Mouse (Mus musculus) ovary, postnatal 36 days (tissue): ENCODE measurements around the gene Hbs1l.

ENCODE experiments used
- DNase-seq: peaks from one replicate; pipeline ENCODE4 v3.0.0; 2022; ENCODE audit warnings: low spot score, mixed read lengths

The Hbs1l gene

DNA sequence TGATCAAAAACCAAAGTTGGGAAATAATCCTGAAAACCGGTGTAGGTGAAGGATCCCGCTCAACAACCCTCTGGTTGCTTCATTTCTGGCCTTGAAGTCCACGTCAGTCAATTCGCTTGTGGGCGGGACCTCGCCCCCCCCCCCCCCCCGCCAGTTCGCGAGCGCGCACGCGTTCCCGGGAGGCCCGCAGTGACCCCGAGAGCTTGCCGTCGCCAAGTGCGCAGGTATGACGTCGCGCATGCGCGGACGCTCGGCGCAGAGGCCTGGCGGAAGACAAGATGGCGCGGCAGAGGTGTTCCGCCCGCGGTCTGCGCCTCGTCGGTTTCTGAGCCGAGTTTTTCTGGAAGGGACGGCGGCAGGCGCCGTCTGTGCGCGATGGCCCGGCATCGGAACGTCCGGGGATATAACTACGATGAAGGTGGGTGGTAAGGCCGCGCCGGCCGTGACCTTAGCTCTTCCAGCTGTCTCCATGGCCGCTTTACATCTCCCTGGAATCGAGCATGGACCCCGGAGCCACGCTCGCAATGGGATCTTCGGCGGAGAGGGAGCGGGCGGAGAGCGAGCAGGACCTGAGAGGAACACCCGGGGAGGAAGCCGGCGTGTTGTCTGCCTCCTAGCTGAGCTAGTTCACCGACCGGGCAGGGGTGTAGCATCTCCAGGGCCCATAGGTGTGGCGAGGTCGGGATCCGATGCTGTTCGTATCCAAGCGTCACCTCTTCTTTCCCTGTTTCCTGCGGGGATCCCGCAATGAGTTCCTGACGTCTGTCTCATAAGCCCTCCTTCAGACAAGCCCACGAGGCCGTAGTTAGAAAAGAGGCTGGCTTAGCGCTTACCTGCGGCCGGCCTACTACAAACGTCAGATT is at the start of gene Hbs1l:
Gene Hbs1l (plus strand): TSS at position 221 of the 863 bp plus-strand sequence.
- DNase-seq = peak; percentile 91

DNA sequence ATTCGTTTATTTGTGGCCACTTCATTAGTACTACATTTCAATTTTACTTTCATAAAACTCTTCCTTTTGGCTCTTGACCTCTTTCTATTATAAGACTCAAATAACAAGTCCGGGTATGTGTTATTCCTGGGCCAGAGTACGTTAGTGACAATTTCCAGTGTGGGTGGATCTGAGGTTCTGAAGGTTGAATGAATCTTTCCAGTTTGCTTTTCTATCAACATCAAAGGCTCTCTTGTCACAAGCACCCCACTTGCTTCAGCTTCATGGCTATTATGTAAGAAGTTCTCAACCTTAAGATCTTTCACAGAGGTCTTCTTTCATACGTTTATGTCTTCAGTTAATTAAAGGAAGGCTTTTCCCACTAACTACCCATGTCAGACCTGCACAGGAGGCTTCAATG is 47.2 kb upstream of the Hbs1l start:
- no peak for DNase-seq

- DNase-seq = no peak
These were observed 43.8 kb upstream of the Hbs1l start for GRCm38 (mm10) chr10:21251881-21252534.

DNA sequence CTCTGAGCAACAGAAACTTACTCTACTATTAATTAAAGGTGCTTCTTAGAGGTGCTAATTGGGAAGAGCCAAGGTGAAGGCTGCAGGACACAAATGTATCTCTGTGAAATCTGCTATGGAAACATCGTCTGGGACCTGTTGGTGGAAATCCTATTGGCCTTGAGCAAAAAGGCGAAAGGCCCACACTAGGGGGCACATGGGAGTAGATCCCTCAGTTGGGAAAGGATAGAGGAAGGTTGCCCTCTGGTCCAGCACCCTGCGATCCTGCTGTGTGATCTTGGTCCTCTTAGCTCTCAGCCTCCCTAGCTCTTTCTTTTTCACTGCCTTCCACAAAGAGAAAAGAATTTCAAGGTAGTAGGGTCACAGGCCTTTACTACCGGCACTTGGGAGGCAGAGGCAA is 43.0 kb upstream of the Hbs1l start:
- no peak for DNase-seq

- DNase-seq = no peak
These were observed 41.3 kb upstream of the Hbs1l start for GRCm38 (mm10) chr10:21254266-21255140.

DNA sequence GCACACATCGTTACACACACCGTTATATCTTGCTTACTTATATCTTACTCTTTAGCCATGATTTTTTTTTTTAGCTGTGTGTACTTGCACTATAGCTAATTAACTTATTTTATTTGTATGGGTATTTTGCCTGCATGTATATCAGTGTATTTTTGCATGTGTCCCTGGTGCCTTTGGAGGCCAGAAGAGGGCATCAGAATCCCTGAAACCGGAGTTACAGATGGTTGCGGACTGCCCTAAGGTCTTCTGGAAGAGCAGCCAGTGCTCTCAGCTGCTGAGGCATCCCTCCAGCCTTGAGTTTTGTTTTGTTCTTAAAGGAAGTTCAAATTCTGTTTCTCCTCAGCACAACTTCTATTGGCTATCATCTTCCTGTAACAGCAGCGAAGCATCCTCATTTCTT is 38.5 kb upstream of the Hbs1l start:
- no peak for DNase-seq

- no peak for DNase-seq
These were observed 36.1 kb upstream of the Hbs1l start for GRCm38 (mm10) chr10:21259649-21260048.

DNA sequence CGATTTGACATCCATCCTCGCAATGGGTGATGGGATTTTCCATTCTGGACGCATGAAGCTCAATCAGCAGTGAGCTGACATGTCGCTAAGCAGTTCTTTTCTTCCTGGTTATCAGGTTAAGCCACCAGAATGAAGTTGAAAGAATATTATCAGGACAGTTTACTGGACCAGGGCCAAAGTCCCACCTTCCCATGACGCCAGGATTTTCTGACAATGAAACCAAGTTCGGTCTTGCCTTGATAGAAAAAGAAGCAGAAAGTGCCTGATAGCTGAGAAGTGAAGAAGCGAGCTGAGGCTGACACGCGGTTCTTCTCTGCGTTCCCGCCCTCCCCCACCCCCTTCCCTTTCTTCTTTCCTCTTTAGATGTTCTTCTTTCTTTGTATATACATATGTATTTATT is 30.6 kb upstream of the Hbs1l start:
- DNase-seq = no peak

DNA sequence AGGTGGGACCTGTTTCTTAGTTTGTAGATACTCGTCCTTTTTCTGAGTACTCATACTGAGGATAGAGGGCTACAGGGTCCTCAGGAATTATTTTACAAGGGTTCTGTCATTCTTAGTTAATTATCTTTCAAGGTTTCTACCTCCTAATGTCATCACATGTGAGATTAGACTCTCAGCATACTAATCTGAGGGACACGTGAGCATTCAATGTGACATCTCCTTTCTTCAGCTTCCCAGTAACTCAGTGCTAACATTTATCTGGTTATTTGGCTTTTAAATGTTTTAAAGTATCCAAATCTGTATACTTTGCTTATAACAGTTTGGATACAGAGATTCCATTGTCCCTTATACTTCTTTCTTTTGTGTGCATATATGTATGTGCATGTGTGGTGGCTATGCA is 28.3 kb upstream of the Hbs1l start:
- no peak for DNase-seq

DNA sequence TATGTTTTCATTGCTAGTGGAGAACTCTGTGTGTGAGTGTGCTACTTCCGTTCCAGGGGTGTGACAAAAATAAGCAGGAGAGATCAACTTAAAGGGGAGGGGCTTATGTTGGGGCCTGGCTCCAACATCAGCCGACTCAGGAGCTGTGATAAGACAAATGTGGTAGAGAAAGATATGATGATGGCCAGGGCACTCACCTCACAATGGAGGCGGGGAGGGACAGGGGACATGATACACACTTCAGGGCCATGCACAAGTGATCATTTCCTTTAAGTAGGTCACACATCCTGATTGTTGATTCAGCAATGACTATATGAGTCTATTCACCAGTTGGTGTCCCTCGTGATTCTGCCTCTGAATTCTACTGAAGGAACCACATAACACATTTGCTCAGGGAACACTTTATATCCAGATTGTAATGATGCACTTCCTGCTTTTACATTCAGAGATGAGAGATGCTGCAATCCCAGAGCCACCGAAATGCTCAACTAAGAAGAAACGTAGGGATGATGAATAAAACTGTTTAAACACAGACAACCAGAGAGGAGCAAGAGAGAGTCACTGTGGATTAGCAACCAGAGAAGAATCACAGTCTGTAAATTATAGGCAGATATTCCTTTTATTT is 26.9 kb upstream of the Hbs1l start:
- DNase-seq = no peak

DNA sequence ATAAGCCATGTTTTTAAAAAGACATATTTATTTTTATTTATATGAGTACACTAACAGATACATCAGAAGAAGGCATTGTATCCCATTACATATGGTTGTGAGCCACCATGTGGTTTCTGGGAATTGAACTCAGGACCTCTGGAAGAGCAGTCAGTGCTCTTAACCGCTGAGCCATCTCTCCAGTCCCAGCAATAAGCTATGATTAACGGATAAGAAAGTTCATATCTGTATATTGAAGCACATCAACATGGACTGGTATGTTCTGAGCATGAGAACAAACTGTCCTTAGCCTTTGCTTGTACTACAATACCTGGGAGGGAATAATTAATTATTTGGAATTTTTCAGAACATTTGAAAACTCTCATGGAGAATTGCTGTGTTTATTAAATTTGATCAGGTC is 25.9 kb upstream of the Hbs1l start:
- no peak for DNase-seq

GRCm38 (mm10) chr10:21270905-21271304 is 24.9 kb upstream of the Hbs1l start:
- no peak for DNase-seq

GRCm38 (mm10) chr10:21271310-21271709 is 24.5 kb upstream of the Hbs1l start:
- DNase-seq = no peak

DNA sequence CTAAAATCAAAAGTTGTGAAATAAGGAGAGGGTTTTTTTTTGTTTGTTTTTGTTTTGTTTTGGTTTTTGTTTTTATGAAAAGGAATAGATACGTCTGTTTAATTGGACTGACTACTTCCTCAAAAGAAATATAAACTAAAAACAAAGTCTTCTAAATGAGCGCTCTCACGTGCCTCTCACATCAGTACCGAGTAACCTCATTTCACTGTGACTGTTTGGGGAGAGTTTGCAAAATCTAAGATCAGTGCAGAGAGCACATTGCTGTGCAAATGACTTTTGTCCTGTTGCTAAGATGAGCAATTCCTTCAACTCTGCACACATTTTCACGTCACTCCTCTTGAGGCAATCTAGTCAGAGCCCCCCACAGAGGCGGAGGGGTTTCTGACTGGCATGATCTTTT is 24.0 kb upstream of the Hbs1l start:
- no peak for DNase-seq

GRCm38 (mm10) chr10:21287243-21288127 is 8.3 kb upstream of the Hbs1l start:
- DNase-seq = no peak

GRCm38 (mm10) chr10:21291228-21291627 is 4.6 kb upstream of the Hbs1l start:
- no peak for DNase-seq

DNA sequence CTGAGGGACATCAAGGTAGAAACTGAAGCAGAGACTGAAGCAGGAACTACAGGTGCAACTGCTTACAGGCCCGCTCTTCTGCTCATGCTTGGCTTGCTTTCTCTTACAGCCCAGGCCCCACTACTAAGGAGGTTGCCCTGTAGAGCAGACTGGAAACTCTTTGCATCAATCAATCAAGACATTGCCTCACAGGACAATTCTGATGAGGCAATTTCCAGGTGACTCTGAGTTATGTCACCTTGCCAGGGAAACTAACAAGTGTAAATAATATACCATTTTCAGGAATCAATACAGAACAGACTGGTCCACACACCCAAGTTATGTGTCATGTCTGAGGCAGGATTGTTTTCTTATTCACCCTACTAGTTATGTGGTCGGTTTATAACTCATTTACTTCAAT is 1.6 kb upstream of the Hbs1l start:
- DNase-seq = no peak

GRCm38 (mm10) chr10:21295397-21295758 is 401 bp upstream of the Hbs1l start:
- DNase-seq = no peak

- no peak for DNase-seq
These were observed 3.2 kb downstream of the Hbs1l start for GRCm38 (mm10) chr10:21298972-21299371.

GRCm38 (mm10) chr10:21301822-21302221 is 6.0 kb downstream of the Hbs1l start:
- DNase-seq = no peak
